Mouse (Mus musculus) cerebellum, postnatal 36 days (tissue): Measurements from ENCODE around the gene Atxn1.

ENCODE experiments used
- DNase-seq, 2 experiments: peaks; one replicate each; pipeline ENCODE4 v3.0.0; 2021 to 2022; ENCODE audit warnings: mixed read lengths in 2 of 2

Gene Atxn1

GRCm38 (mm10) chr13:45821764-45822490 is 142.9 kb downstream of the Atxn1 start:
- DNase-seq, result no peak

DNA sequence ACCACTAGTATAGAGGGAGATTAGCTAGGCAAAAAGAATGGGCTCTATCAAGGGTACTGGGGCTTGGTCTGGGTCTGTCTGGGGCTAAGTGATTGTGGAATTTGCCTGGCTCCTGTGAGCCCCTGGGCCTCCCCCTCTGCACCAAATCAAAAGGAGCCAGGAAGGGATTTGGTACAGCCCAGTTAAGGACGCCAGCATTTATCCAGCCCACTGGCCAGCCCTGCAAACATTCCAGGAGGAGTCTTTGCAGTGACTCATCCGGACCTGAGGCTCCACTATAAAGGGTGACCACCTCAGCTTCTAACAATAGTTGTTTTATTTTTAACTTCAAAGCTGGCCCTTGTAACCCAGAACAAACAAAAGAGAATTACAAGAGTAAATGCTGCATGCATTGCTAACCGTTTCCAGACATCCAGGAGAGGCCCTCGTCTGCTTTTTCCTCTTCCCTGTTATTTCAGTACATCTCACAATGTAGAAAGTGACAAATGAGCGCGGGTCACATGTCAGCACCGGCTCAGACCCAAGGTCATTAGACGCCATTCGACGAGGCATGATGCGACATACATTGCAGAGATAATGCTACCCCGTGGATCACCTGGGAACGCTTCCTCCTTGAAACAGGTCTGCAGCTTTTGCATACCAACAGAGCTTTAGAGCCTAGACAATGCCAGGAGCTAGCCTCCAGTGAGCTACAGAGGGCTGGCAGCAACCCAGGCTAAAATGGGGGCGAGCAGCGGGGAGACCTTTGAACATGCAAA is 144.2 kb downstream of the Atxn1 start:
- DNase-seq, result peak in 1 of 2 experiments; percentile 23

DNA sequence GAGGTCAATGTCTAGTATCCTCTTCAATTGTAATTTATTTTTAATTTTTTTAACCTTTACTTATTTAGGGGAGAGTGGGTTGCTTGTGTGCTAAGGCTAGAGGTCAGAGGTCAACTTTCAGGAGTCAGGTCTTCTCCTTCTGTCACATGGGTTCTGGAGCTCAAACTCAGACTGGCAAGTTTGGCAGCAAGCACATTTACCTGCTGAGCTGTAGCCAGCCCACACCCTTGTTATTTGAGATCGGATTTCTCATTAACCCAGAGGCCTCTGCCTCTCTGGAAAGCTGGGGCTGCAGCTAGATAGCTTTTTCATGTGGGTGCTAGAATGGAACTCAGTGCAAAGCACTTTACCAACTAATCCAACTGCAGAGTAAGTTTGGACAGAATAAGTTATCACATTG is 148.1 kb downstream of the Atxn1 start:
- no peak for DNase-seq

DNA sequence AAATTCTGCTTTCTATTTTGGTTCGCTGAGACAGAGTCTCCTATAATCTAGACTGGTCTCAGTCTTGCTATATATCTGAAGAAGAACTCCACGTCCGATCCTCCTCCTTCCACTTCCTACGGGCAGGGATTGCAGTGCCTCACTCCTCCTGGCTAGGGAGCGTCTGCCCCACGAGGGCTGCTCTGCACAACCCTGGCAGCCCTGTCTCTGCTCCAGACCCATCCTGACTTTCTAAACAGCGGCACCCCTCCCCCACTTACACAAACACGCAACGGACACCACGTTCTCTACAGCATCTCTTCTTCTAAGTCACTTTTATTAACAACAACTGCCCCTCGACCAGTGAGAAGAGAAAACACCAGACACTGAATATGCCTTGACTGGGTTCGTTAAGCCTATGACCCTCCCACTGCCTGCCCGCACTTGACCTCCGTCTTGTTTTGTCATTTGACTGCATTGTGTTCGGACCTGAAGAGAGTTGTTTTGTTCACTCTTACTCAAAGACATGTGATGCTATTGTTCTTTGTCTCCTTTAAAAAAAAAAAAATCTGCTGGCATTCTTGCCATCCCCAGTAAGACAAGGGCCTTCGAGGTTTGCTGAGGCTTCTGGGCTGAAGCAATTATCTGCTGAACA is 154.9 kb downstream of the Atxn1 start:
- DNase-seq, result no peak

GRCm38 (mm10) chr13:45807593-45808043 is 157.2 kb downstream of the Atxn1 start:
- DNase-seq, result peak; percentile 57 to 59

DNA sequence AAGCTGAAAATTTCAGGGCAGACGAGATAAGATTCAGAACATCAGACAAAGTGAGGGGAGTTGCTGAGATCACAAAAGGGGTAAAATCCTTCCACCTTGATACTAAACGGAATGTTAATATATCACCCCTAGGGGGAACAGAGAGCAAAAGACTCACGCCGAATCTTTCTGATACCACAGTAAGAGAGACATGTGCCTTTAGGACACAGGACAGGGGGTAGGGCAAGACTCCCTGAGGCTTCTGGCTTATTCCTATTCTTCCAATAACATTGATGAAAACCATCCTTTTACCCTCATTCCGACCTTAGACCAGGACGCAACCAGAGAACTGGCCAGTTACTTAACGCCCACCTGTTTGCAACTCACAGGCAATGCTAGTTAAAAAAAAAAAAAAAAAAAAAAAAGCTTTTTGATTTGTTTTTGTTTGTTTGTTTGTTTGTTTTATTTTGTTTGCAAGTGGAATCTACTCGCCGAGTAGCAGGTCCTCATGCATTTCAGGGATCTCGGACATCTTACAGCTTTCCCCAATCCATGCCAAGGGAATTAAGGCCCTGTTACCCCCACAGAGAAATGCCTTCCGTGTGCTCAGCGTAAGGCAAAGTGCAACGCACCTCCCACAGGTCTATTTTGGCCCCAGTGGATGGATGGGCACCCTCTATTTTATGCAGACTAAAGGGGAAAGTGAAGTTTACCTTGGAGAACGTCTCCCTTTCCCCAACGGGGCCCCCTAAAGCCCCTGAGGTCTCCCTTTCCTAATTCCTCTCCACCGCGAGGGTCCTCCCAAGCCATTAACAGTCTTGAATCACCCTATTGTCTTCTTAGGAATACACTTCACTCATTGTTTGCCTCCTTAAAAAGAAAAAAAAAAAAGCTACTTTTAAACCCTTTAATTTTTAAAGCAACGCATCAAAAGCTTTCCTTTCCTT is 157.9 kb downstream of the Atxn1 start:
- DNase-seq, result no peak

DNA sequence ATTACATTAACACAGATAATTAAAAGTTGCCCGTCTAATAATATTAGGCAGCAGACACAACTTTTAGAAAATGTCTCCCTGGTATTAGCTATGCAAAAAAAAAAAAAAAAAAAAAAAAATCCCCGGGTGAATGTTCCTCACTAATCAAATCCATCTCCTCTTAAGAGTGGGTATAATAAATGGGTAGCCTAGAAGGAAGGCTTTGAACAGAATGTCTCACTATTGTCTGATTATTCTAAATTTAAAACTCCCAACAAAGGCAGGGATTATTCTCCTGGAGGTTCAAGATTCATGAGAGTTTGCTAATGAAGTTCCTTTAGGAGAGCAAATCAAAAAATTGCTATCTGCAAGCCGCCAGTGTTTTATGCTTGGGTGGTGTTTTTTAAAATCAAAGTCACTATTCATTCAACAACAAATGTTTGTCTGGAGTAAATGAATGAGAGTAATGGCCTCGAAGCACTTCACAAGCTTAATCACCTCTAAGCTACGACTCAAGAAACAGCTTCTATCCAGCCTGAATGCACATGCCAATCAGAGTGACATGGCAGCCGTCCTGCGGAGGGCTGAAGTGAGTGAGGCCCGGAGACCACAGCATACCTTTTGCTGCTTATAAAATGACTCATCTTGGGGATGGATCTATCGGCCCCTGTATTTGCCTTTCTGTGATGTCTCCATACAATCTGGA is 158.8 kb downstream of the Atxn1 start:
- no peak for DNase-seq

GRCm38 (mm10) chr13:45802620-45803410 is 162.0 kb downstream of the Atxn1 start:
- DNase-seq, result peak in 1 of 2 experiments; percentile 11

GRCm38 (mm10) chr13:45798248-45798647 is 166.6 kb downstream of the Atxn1 start:
- no peak for DNase-seq

DNA sequence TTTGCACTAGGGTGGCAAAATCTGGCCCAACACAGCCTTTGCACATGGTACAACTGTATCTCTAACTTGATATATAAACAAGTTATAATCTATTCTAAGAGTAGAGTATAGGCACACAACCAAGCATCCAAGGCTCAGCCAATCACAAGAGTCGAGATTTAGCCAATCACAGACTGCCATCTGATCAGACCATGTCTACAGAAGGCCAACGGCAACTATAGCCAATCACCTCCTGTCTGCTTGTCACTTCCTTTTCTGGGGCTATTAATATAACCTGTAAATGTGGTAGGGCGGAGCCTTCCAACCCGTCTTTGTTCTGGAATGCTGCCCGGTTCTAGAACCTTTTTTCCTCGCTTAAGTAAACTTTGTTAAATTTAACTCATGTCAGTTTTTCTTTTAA is 167.1 kb downstream of the Atxn1 start:
- DNase-seq, result no peak

GRCm38 (mm10) chr13:45796286-45796685 is 168.5 kb downstream of the Atxn1 start:
- DNase-seq, result no peak

GRCm38 (mm10) chr13:45793796-45794195 is 171.0 kb downstream of the Atxn1 start:
- DNase-seq, result no peak

GRCm38 (mm10) chr13:45786409-45786808 is 178.4 kb downstream of the Atxn1 start:
- DNase-seq, result no peak

DNA sequence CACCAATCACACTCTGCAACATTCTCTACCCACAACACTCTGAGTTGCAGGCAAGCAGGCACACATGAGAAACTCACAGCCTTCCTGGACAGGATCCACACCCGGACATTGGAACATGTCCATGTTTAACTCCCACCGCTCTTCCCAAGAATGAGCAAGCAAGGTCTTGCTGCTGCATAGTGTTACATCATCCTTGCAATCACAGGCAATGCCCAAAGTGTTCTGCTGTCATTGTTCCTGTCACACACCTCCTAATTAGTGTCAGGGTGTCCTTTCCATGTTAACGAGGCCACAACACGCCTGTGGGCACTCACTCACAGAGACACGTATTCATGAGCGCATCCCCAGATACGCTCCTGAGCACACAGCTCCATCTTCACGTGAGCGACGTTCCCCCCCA is 181.1 kb downstream of the Atxn1 start:
- no peak for DNase-seq

DNA sequence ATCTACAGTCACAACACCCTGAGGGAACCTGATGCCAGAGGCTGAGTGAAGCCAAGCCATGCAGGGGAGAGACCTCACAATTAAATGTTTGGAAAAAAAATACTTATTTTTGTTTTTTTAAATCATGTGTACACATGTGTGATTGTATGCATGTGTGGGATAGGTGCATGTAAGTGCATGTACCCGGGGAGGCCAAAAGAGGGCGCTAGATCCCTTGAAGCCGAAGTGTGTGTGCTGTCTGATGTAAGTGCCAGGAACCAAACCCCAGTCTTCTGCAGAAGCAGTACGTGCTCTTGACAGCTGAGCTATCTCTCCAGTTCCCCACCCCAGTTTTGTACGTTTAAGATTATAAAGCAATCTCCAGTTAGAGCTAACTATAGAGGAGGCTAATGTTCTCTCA is 186.1 kb downstream of the Atxn1 start:
- DNase-seq, result no peak

- DNase-seq, result no peak
Measured at GRCm38 (mm10) chr13:45778171-45778570, 186.6 kb downstream of the Atxn1 start.

DNA sequence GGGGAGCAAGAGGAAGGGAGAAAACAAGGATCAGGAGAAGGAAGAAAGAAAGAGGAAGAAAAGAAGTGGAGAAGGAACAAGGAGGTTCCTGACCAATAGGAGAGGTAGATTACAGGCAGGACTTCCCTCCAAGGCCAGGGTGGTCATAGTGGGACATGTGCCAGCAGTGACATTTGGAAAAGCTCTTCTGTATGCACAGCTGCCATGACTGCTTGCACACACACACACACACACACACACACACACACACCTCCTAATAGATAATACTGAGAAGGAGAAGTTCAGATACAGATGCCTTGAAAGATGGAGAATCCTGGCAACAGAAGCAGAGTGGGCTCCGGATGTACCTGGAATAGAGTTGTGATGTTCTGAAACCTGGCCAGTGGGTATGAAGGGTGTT is 189.3 kb downstream of the Atxn1 start:
- no peak for DNase-seq

- DNase-seq, result no peak
Measured at GRCm38 (mm10) chr13:45773381-45774168, 191.2 kb downstream of the Atxn1 start.

- no peak for DNase-seq
Measured at GRCm38 (mm10) chr13:45769757-45770156, 195.1 kb downstream of the Atxn1 start.

DNA sequence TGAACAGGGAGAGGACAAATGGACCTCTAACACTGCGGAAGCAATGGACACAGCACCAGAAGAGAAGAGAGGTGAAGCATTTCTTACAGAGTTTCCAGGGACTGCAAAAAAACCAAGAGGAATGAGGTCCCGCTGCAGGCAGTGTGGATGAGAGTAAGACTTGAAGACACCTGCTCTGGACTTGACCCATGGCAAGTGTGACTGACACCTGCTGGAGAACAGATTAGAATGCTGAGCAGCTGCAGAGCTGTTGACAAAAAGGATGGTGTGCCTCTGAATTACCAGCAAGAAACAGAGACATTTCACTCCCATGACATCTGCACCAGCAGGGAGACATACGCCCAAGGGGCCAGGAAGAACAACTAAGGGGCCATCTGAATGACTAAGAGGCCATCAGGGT is 196.6 kb downstream of the Atxn1 start:
- no peak for DNase-seq
